Mouse (Mus musculus) MEL (cell line): Measurements from ENCODE around the gene Gm20458.

ENCODE experiments used
- CTCF ChIP-seq, 3 experiments: IDR thresholded peaks in 2 of 3; conservative IDR thresholded peaks in 1 of 3; 2 replicates each; pipeline ENCODE4 v1.5.1; 2011 to 2012; ENCODE audit warnings: low read length in 3 of 3, low read depth in 2 of 3, mild to moderate bottlenecking in 2 of 3, improper control_type of control experiment in 1 of 3, inconsistent platforms in 1 of 3, mixed read lengths in 1 of 3, moderate library complexity in 1 of 3; ENCODE audit not compliant: control insufficient read depth in 1 of 3, insufficient read depth in 1 of 3, poor library complexity in 1 of 3, severe bottlenecking in 1 of 3
- EP300 ChIP-seq, 2 experiments: IDR thresholded peaks; 2 replicates each; pipeline ENCODE4 v1.6.1; 2011; ENCODE audit warnings: improper control_type of control experiment in 2 of 2, low read length in 2 of 2, low read depth in 1 of 2, mild to moderate bottlenecking in 1 of 2
- GABPA ChIP-seq: IDR thresholded peaks from 2 replicates; pipeline ENCODE4 v1.6.1; 2012; ENCODE audit warnings: low read depth, mild to moderate bottlenecking, inconsistent platforms, low read length, improper control_type of control experiment, moderate library complexity
- GATA1 ChIP-seq: IDR thresholded peaks from 2 replicates; pipeline ENCODE4 v1.6.1; 2011; ENCODE audit warnings: low read depth, low read length, improper control_type of control experiment
- JUND ChIP-seq: IDR thresholded peaks from 2 replicates; pipeline ENCODE4 v1.6.1; 2011; ENCODE audit warnings: low read depth, mild to moderate bottlenecking, improper control_type of control experiment, low read length
- MEF2A ChIP-seq: IDR thresholded peaks from 2 replicates; pipeline ENCODE4 v1.6.1; 2014; ENCODE audit warnings: low read depth, mild to moderate bottlenecking, inconsistent platforms, low read length, improper control_type of control experiment; ENCODE audit not compliant: poor library complexity, insufficient replicate concordance, severe bottlenecking; ENCODE audit errors: extremely low read depth
- POLR2A ChIP-seq, 2 experiments: IDR thresholded peaks; 2 replicates each; pipeline ENCODE4 v1.6.1; 2011 to 2012; ENCODE audit warnings: low read length in 2 of 2, mild to moderate bottlenecking in 2 of 2, control low read depth in 1 of 2, improper control_type of control experiment in 1 of 2, low read depth in 1 of 2, moderate library complexity in 1 of 2; ENCODE audit not compliant: control insufficient read depth in 1 of 2, insufficient read depth in 1 of 2, poor library complexity in 1 of 2
- TAL1 ChIP-seq: IDR thresholded peaks from 2 replicates; pipeline ENCODE4 v1.6.1; 2012; ENCODE audit warnings: mild to moderate bottlenecking, inconsistent platforms, low read length, moderate library complexity, mixed read lengths
- USF2 ChIP-seq, 2 experiments: IDR thresholded peaks; 2 replicates each; pipeline ENCODE4 v1.6.1; 2011 to 2012; ENCODE audit warnings: improper control_type of control experiment in 2 of 2, low read length in 2 of 2, borderline replicate concordance in 1 of 2, inconsistent platforms in 1 of 2, low read depth in 1 of 2, mild to moderate bottlenecking in 1 of 2; ENCODE audit not compliant: insufficient read depth in 1 of 2
- ZNF384 ChIP-seq: IDR thresholded peaks from 2 replicates; pipeline ENCODE4 v1.6.1; 2012; ENCODE audit warnings: low read depth, mild to moderate bottlenecking, inconsistent platforms, low read length, improper control_type of control experiment

- TF ChIP-seq MEF2A (no peak), CTCF (IDR thresholded peaks at IDR 0.05 in 2 of 3, conservative IDR thresholded peaks at IDR 0.05 in 1 of 3; ENCODE audit: control insufficient read depth in 1 of 3, insufficient read depth in 1 of 3, low read depth in 2 of 3, low read length in 3 of 3, poor library complexity in 1 of 3, severe bottlenecking in 1 of 3) (no peak), POLR2A (IDR thresholded peaks at IDR 0.05; ENCODE audit: control insufficient read depth in 1 of 2, insufficient read depth in 1 of 2, low read depth in 1 of 2, low read length in 2 of 2, poor library complexity in 1 of 2) (no peak), GABPA (no peak), ZNF384 (no peak), USF2 (IDR thresholded peaks at IDR 0.05; ENCODE audit: borderline replicate concordance in 1 of 2, insufficient read depth in 1 of 2, low read depth in 1 of 2, low read length in 2 of 2) (no peak), GATA1 (no peak), JUND (no peak), EP300 (IDR thresholded peaks at IDR 0.05; ENCODE audit: low read depth in 1 of 2, low read length in 2 of 2) (no peak), TAL1 (no peak)
Observed at GRCm38 (mm10) chr2:164429881-164430615, 30.7 kb upstream of the Gm20458 start.
